Mouse (Mus musculus): ENCODE measurements around the gene Purb. TPM values are rescaled to one million over a fixed set of nuclear protein-coding genes. Genes with fewer than 3 reads are reported as not detected.
A peak's percentile ranks its signal among the peaks of the same experiment; 100 is the strongest.
"Not testable (repeated sequence)": the region's sequence is repeated elsewhere in the genome, so short reads cannot be mapped to it uniquely, and the experiment has no call there.

Gene Purb
- polyA plus RNA-seq, 1 experiment = 41.0 TPM

DNA sequence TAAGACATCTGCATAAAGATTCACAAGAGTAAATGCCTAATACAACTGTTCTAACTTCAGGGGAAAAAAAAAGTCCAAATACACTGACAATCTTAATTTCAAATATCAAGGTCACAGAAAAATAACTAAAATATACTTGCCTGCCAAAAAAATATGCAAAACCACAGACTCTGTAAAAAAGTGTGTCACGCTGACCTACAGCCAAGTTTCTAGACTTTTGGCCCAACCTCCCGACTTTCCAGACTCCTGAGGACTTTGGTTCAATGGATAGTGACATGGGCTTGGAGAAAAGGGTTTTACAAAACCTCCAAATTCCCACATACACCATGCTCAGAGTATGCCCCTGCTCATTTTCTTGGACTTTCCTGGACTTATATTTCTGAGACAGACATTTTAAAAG, 7.2 kb downstream of the Purb start:
- H3K79me2 ChIP-seq (ENCODE audit: control insufficient read depth, insufficient read depth) = peaks cover 82% of the 10 kb centered on the region
- H3K79me3 ChIP-seq (ENCODE audit: low read depth) = peaks cover 71% of the 10 kb centered on the region
- H3K27me3 ChIP-seq (ENCODE audit: control insufficient read depth, insufficient read depth, insufficient read length) = no peaks in the 10 kb centered on the region
- H3K4me3 ChIP-seq (ENCODE audit: insufficient read depth, poor library complexity, severe bottlenecking) = no peak overlapping the region
- H3ac ChIP-seq (ENCODE audit: control insufficient read depth, insufficient read length, low read depth) = no peak overlapping the region
- peaks cover 86% of the 10 kb centered on the region for H3K36me3 ChIP-seq (ENCODE audit: control insufficient read depth, insufficient read depth)
- TF ChIP-seq CTCF (IDR thresholded peaks at IDR 0.05; ENCODE audit: control insufficient read depth, insufficient read depth, insufficient read length) = no peak
- no peak for TF ChIP-seq MYOD1 (IDR thresholded peaks at IDR 0.05; ENCODE audit: control insufficient read depth, insufficient read length, low read depth)
- TF ChIP-seq MYOG (IDR thresholded peaks at IDR 0.05; ENCODE audit: control insufficient read depth, extremely low read depth, insufficient read length) = no peak
- no peak for TF ChIP-seq FOSL1 (IDR thresholded peaks at IDR 0.05; ENCODE audit: insufficient read depth, low read length, poor library complexity, severe bottlenecking)
- no peak for TF ChIP-seq CEBPB (IDR thresholded peaks at IDR 0.05; ENCODE audit: low read depth)
- no peak for TF ChIP-seq MAX (IDR thresholded peaks at IDR 0.05)
- TF ChIP-seq USF1 (IDR thresholded peaks at IDR 0.05; ENCODE audit: low read depth) = no peak

GRCm38 (mm10) chr11:6465122-6465521, 10.6 kb downstream of the Purb start:
- Histone ChIP-seq H3ac (ENCODE audit: control insufficient read depth, insufficient read length, low read depth) (no peak overlapping the region), H3K79me2 (ENCODE audit: control insufficient read depth, insufficient read depth) (peaks cover 48% of the 10 kb centered on the region), H3K36me3 (ENCODE audit: control insufficient read depth, insufficient read depth) (peaks cover 53% of the 10 kb centered on the region), H3K79me3 (ENCODE audit: low read depth) (peaks cover 39% of the 10 kb centered on the region), H3K27me3 (ENCODE audit: control insufficient read depth, insufficient read depth, insufficient read length) (no peaks in the 10 kb centered on the region), H3K4me3 (ENCODE audit: insufficient read depth, poor library complexity, severe bottlenecking) (no peak overlapping the region)
- TF ChIP-seq MYOG (IDR thresholded peaks at IDR 0.05; ENCODE audit: control insufficient read depth, extremely low read depth, insufficient read length) (no peak), MYOD1 (IDR thresholded peaks at IDR 0.05; ENCODE audit: control insufficient read depth, insufficient read length, low read depth) (no peak), CTCF (IDR thresholded peaks at IDR 0.05; ENCODE audit: control insufficient read depth, insufficient read depth, insufficient read length) (no peak), CEBPB (IDR thresholded peaks at IDR 0.05; ENCODE audit: low read depth) (no peak), MAX (IDR thresholded peaks at IDR 0.05) (no peak), USF1 (IDR thresholded peaks at IDR 0.05; ENCODE audit: low read depth) (no peak), FOSL1 (IDR thresholded peaks at IDR 0.05; ENCODE audit: insufficient read depth, low read length, poor library complexity, severe bottlenecking) (no peak)

- peaks cover 20% of the 10 kb centered on the region for H3K79me3 ChIP-seq (ENCODE audit: low read depth)
- no peak overlapping the region for H3ac ChIP-seq (ENCODE audit: control insufficient read depth, insufficient read length, low read depth)
- TF ChIP-seq MYOD1 (IDR thresholded peaks at IDR 0.05; ENCODE audit: control insufficient read depth, insufficient read length, low read depth) (no peak), USF1 (IDR thresholded peaks at IDR 0.05; ENCODE audit: low read depth) (no peak)
- H3K36me3 ChIP-seq (ENCODE audit: control insufficient read depth, insufficient read depth) = peaks cover 37% of the 10 kb centered on the region
- no peaks in the 10 kb centered on the region for H3K27me3 ChIP-seq (ENCODE audit: control insufficient read depth, insufficient read depth, insufficient read length)
- peaks cover 29% of the 10 kb centered on the region for H3K79me2 ChIP-seq (ENCODE audit: control insufficient read depth, insufficient read depth)
- no peak overlapping the region for H3K4me3 ChIP-seq (ENCODE audit: insufficient read depth, poor library complexity, severe bottlenecking)
Observed at GRCm38 (mm10) chr11:6463159-6463837, 12.4 kb downstream of the Purb start.

GRCm38 (mm10) chr11:6456083-6456482, 19.6 kb downstream of the Purb start:
- H3K4me3 ChIP-seq (ENCODE audit: insufficient read depth, poor library complexity, severe bottlenecking) = no peak overlapping the region

GRCm38 (mm10) chr11:6448155-6448554, 27.6 kb downstream of the Purb start:
- H3K79me3 ChIP-seq (ENCODE audit: low read depth); H3K79me2 ChIP-seq (ENCODE audit: control insufficient read depth, insufficient read depth); H3ac ChIP-seq (ENCODE audit: control insufficient read depth, insufficient read length, low read depth); H3K27me3 ChIP-seq (ENCODE audit: control insufficient read depth, insufficient read depth, insufficient read length); H3K4me3 ChIP-seq (ENCODE audit: insufficient read depth, poor library complexity, severe bottlenecking); H3K36me3 ChIP-seq (ENCODE audit: control insufficient read depth, insufficient read depth): not testable (repeated sequence)

More at GRCm38 (mm10) chr11:6456083-6456482, 19.6 kb downstream of the Purb start:
- no peaks in the 10 kb centered on the region for H3K79me3 ChIP-seq (ENCODE audit: low read depth)
- no peak overlapping the region for H3ac ChIP-seq (ENCODE audit: control insufficient read depth, insufficient read length, low read depth)
- no peaks in the 10 kb centered on the region for H3K36me3 ChIP-seq (ENCODE audit: control insufficient read depth, insufficient read depth)
- no peaks in the 10 kb centered on the region for H3K79me2 ChIP-seq (ENCODE audit: control insufficient read depth, insufficient read depth)
- H3K27me3 ChIP-seq (ENCODE audit: control insufficient read depth, insufficient read depth, insufficient read length) = no peaks in the 10 kb centered on the region
- TF ChIP-seq CTCF (IDR thresholded peaks at IDR 0.05; ENCODE audit: control insufficient read depth, insufficient read depth, insufficient read length) = no peak
- no peak for TF ChIP-seq MYOD1 (IDR thresholded peaks at IDR 0.05; ENCODE audit: control insufficient read depth, insufficient read length, low read depth)
- TF ChIP-seq USF1 (IDR thresholded peaks at IDR 0.05; ENCODE audit: low read depth) = peak; percentile 66

DNA sequence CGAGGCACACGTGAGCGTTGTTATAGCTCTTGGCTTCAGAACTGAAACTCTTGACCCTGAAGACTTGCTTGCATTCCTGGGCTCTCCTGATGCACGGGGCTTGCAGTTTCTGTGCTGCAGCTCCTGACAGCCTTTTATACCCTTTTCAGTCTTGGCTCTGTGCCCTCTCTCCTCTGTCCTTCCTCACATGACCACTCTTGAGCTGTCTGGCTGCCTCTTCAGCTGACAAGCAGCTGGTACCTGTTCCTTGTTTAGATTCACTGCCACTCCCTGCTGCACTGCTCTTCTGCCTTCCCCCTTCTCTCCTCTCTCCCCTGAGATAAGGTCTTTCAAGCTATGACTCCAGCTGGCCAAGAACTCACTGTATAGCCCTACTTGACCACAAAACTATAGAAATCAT, 28.2 kb downstream of the Purb start:
- Histone ChIP-seq H3ac (ENCODE audit: control insufficient read depth, insufficient read length, low read depth) (no peak overlapping the region), H3K27me3 (ENCODE audit: control insufficient read depth, insufficient read depth, insufficient read length) (no peaks in the 10 kb centered on the region), H3K79me3 (ENCODE audit: low read depth) (peaks cover 9% of the 10 kb centered on the region), H3K79me2 (ENCODE audit: control insufficient read depth, insufficient read depth) (peaks cover 14% of the 10 kb centered on the region), H3K36me3 (ENCODE audit: control insufficient read depth, insufficient read depth) (no peaks in the 10 kb centered on the region), H3K4me3 (ENCODE audit: insufficient read depth, poor library complexity, severe bottlenecking) (no peak overlapping the region)
- TF ChIP-seq CTCF (IDR thresholded peaks at IDR 0.05; ENCODE audit: control insufficient read depth, insufficient read depth, insufficient read length) (no peak), USF1 (IDR thresholded peaks at IDR 0.05; ENCODE audit: low read depth) (no peak), CEBPB (IDR thresholded peaks at IDR 0.05; ENCODE audit: low read depth) (no peak), FOSL1 (IDR thresholded peaks at IDR 0.05; ENCODE audit: insufficient read depth, low read length, poor library complexity, severe bottlenecking) (no peak), MYOD1 (IDR thresholded peaks at IDR 0.05; ENCODE audit: control insufficient read depth, insufficient read length, low read depth) (no peak), MAX (IDR thresholded peaks at IDR 0.05) (no peak), MYOG (IDR thresholded peaks at IDR 0.05; ENCODE audit: control insufficient read depth, extremely low read depth, insufficient read length) (no peak)
